Mouse (Mus musculus) hindbrain, embryonic 16.5 days (tissue): ENCODE measurements around the gene Dnajc8. TPM values are rescaled to one million over a fixed set of nuclear protein-coding genes. Genes with fewer than 3 reads are reported as not detected.

Experiments used
- ATAC-seq: fragments of 200-750 bp; cut with Nextera tagmentation; 2 replicates; pipeline ENCODE4 v1.8.0; 2017; ENCODE audit warnings: moderate TSS enrichment, moderate library complexity
- H3K27ac ChIP-seq: fragments of 300-500 bp; sonication (generic); 2 replicates; pipeline ENCODE4 v1.5.1; 2014; ENCODE audit warnings: low read depth, mild to moderate bottlenecking, control low read depth, low read length, moderate library complexity
- H3K27me3 ChIP-seq: fragments of 300-500 bp; sonication (generic); replicated peaks from 2 replicates; pipeline ENCODE4 v1.6.1; 2014; ENCODE audit warnings: low read length; ENCODE audit not compliant: control insufficient read depth, insufficient read depth
- H3K36me3 ChIP-seq: fragments of 300-500 bp; sonication (generic); 2 replicates; pipeline ENCODE4 v1.6.1; 2014; ENCODE audit warnings: mild to moderate bottlenecking, low read length, moderate library complexity, mixed read lengths; ENCODE audit not compliant: control insufficient read depth, insufficient read depth
- H3K4me1 ChIP-seq: fragments of 300-500 bp; sonication (generic); 2 replicates; pipeline ENCODE4 v1.6.1; 2014; ENCODE audit warnings: low read depth, low read length; ENCODE audit not compliant: control insufficient read depth, insufficient read depth
- H3K4me2 ChIP-seq: fragments of 300-500 bp; sonication (generic); 2 replicates; pipeline ENCODE4 v1.6.1; 2014; ENCODE audit warnings: mild to moderate bottlenecking, low read length, control low read depth, moderate library complexity
- H3K4me3 ChIP-seq: fragments of 300-500 bp; sonication (generic); 2 replicates; pipeline ENCODE4 v1.5.1; 2014; ENCODE audit warnings: mild to moderate bottlenecking, low read length, control low read depth, moderate library complexity
- H3K9ac ChIP-seq: fragments of 300-500 bp; sonication (generic); 2 replicates; pipeline ENCODE4 v1.6.1; 2014; ENCODE audit warnings: low read depth, mild to moderate bottlenecking, control low read depth, low read length, moderate library complexity
- H3K9me3 ChIP-seq: fragments of 300-500 bp; sonication (generic); 2 replicates; pipeline ENCODE4 v1.6.1; 2014; ENCODE audit warnings: mild to moderate bottlenecking, low read length, moderate library complexity; ENCODE audit not compliant: control insufficient read depth
- WGBS: fragments of 180-500 bp; shearing (Covaris S2); extraction: QIAGEN DNeasy Blood & Tissue Kit; methylation state at CpG from one replicate; pipeline ENCODE4 v1.1.7; 2014; 5-methylcytosine and 5-hydroxymethylcytosine counted together
- polyA plus RNA-seq: library from polyadenylated mRNA; unstranded; fragments of >200 nt; fragmentation: Nextera tagmentation; extraction: Ambion mirVana; gene quantifications from 2 replicates; pipeline ENCODE4 v1.2.1, GENCODE M21; 2015

The Dnajc8 gene
- polyA plus RNA-seq, 1 experiment from 2014 or later: 130 TPM

GRCm38 (mm10) chr4:132501639-132502038 lies 33.7 kb upstream of the Dnajc8 start:
- Histone ChIP-seq H3K27me3 (no peaks in the 10 kb centered on the region), H3K4me3 (no peak overlapping the region), H3K4me1 (no peaks in the 10 kb centered on the region), H3K36me3 (peaks cover 3% of the 10 kb centered on the region; the same call in 1 of the 2 replicates), H3K9me3 (no peaks in the 10 kb centered on the region), H3K9ac (no peak overlapping the region), H3K27ac (no peak overlapping the region), H3K4me2 (no peak overlapping the region)
- WGBS: 97% methylated on average over 6 of the region's 6 CpGs
- ATAC-seq: no peak

GRCm38 (mm10) chr4:132503344-132503743 lies 32.0 kb upstream of the Dnajc8 start:
- Histone ChIP-seq H3K4me2 (no peak overlapping the region), H3K9ac (no peak overlapping the region), H3K9me3 (no peaks in the 10 kb centered on the region), H3K27ac (no peak overlapping the region), H3K4me3 (no peak overlapping the region), H3K36me3 (peaks cover 3% of the 10 kb centered on the region; the same call in 1 of the 2 replicates), H3K27me3 (no peaks in the 10 kb centered on the region), H3K4me1 (no peaks in the 10 kb centered on the region; the same call in 1 of the 2 replicates)
- 85% methylated on average over 11 of the region's 11 CpGs for WGBS
- ATAC-seq: no peak

DNA sequence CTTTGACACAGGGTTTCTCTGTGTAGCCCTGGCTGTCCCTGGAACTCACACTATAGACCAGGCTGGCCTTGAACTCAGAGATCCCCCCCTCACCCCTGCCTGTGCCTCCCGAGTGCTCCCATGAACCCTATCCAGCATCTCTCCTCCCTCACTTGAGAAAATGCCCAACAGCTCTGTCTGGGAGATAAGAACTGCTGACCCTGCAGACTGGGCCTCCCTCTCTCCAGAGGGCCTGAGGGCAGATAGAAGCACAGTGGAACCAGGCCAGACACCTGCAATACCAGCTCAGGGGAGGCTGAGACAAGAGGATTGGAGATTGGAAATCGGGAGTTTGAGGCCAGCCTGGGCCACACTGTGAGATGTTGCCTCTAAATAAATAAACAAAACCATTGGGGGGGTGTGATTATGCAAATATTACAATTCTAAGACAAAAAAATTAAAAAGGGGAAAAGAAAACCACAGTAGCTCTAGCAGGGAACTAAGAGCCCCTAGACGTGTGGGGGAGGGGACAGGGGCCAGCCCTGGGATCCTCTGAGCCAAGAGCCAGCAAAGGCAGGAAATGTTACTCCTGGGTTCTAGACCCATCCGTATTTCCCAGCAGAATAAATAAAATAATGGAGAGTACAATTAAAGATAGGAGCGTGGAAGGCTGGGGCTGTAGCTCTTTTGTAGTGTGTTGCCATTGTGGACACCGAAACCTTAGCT lies 30.2 kb upstream of the Dnajc8 start:
- H3K4me3 ChIP-seq: no peak overlapping the region
- no peak overlapping the region for H3K9ac ChIP-seq
- H3K4me1 ChIP-seq: peaks cover 6% of the 10 kb centered on the region
- no peak for ATAC-seq
- H3K27me3 ChIP-seq: no peaks in the 10 kb centered on the region
- H3K36me3 ChIP-seq: no peaks in the 10 kb centered on the region
- no peak overlapping the region for H3K27ac ChIP-seq
- no peak overlapping the region for H3K4me2 ChIP-seq
- 66% methylated on average over 6 of the region's 6 CpGs for WGBS
- H3K9me3 ChIP-seq: no peaks in the 10 kb centered on the region

DNA sequence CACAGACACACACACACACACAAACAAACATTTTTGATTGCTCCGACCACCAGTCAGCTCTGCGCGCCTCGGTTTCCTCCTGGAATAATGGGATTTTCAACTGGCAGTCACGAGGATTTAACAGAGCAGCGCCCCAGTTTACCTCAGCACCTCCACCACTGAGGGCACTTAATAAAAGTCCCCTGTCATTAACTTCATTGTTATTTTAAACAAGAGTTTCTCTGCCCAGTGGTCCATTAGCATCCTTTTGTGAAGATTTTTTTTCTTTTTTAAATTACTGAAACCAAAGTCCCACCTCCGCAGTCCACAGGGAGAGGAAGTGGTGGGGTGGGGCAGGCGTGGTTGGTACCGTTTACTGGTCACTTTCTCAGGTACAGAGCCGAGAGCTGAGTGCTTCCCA lies 29.6 kb upstream of the Dnajc8 start:
- no peak for ATAC-seq
- Histone ChIP-seq H3K27me3 (no peaks in the 10 kb centered on the region), H3K4me3 (no peak overlapping the region), H3K36me3 (no peaks in the 10 kb centered on the region), H3K9me3 (no peaks in the 10 kb centered on the region), H3K4me1 (peaks cover 6% of the 10 kb centered on the region), H3K27ac (no peak overlapping the region), H3K9ac (no peak overlapping the region), H3K4me2 (no peak overlapping the region)
- 27% methylated on average over 10 of the region's 10 CpGs for WGBS

- Histone ChIP-seq H3K27ac (no peak overlapping the region), H3K36me3 (no peaks in the 10 kb centered on the region), H3K4me1 (peaks cover 6% of the 10 kb centered on the region), H3K4me3 (no peak overlapping the region), H3K9me3 (no peaks in the 10 kb centered on the region), H3K4me2 (no peak overlapping the region), H3K27me3 (peaks cover 2% of the 10 kb centered on the region; the same call in 1 of the 2 replicates), H3K9ac (no peak overlapping the region)
- WGBS: 76% methylated on average over 6 of the region's 6 CpGs
- ATAC-seq: no peak
Measured at GRCm38 (mm10) chr4:132506250-132506649, 29.1 kb upstream of the Dnajc8 start.

GRCm38 (mm10) chr4:132507210-132507609 lies 28.1 kb upstream of the Dnajc8 start:
- H3K27ac ChIP-seq: no peak overlapping the region
- ATAC-seq: no peak
- no peak overlapping the region for H3K9ac ChIP-seq
- WGBS: 43% methylated on average over 2 of the region's 2 CpGs
- H3K4me3 ChIP-seq: no peak overlapping the region
- no peaks in the 10 kb centered on the region for H3K9me3 ChIP-seq
- H3K4me2 ChIP-seq: no peak overlapping the region
- H3K36me3 ChIP-seq: no peaks in the 10 kb centered on the region
- peaks cover 3% of the 10 kb centered on the region; the same call in 1 of the 2 replicates for H3K27me3 ChIP-seq
- peaks cover 6% of the 10 kb centered on the region for H3K4me1 ChIP-seq

DNA sequence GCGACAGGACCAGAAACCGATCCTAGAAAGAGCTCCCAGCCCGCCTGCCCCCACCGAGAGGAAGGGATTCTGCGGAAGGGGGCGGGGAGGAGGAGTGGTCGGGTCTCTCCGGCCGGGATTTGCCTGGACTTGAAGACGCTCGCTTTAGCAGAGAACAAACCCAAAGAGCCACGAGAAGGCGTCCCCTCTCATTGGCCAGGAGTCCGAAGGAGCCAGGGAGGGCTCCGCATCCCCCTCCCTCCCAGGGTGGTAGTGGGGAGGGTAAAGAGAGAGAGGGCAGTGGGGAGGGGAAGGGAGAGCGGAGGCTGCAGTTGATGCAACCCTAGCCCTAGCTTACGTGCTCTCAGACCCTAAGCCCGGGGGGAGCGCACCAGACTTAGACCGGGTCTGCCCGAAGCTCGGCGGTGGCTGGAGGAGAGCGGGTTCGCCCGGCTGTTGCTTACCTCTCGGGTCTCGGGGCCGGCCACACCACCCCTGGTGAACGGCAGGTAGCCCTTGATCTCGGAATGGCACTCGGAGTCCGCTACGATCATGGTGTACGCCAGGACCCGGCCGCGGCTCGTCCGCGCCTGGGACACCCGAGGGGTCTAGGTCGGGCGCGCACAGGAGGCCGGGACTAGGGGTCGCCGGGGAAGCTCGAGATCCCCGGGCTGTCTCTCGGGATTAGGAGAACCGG lies 25.6 kb upstream of the Dnajc8 start:
- Histone ChIP-seq H3K4me2 (peak overlapping the region; percentile 81), H3K27ac (peak overlapping the region; percentile 77), H3K9me3 (no peaks in the 10 kb centered on the region), H3K4me1 (peaks cover 10% of the 10 kb centered on the region), H3K27me3 (peaks cover 3% of the 10 kb centered on the region; the same call in 1 of the 2 replicates), H3K4me3 (peak overlapping the region; percentile 71), H3K36me3 (no peaks in the 10 kb centered on the region), H3K9ac (peak overlapping the region; percentile 79)
- WGBS: under 1% methylated on average over 50 of the region's 52 CpGs
- ATAC-seq: peak; percentile 81

- Histone ChIP-seq H3K27me3 (peaks cover 3% of the 10 kb centered on the region; the same call in 1 of the 2 replicates), H3K4me1 (peaks cover 10% of the 10 kb centered on the region), H3K9me3 (no peaks in the 10 kb centered on the region), H3K36me3 (no peaks in the 10 kb centered on the region), H3K9ac (peak within 1 kb of the TSS; percentile 79), H3K27ac (peak within 1 kb of the TSS; percentile 77), H3K4me3 (peak within 1 kb of the TSS; percentile 71), H3K4me2 (peak within 1 kb of the TSS; percentile 81)
- WGBS: under 1% methylated on average over 32 of the region's 32 CpGs
- peak; percentile 95 for ATAC-seq
Measured at GRCm38 (mm10) chr4:132510352-132510798, 25.0 kb upstream of the Dnajc8 start, which contains the start of gene Sesn2. Gene Sesn2, minus strand, starts transcription at chr4:132510501.

DNA sequence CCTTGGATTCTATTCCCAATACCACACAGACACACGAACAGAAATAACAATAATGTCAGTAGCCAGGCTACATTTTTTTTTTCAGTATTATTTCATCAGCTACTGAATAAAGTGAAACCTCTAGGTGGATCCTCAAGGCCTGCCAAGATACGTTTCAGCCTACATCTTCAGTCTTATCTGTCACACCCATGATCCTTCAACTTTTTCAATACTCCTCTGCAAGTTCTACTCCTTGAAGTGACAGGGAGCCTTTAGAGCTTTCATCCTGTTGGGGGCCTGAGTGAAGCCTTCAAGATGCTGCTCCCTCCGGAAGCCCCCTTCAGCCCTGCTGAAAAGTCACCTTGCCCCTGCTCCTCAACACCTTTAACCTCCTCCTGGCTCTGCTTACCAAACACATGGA lies 23.3 kb upstream of the Dnajc8 start:
- Histone ChIP-seq H3K9me3 (no peaks in the 10 kb centered on the region), H3K36me3 (no peaks in the 10 kb centered on the region), H3K27me3 (peaks cover 3% of the 10 kb centered on the region; the same call in 1 of the 2 replicates), H3K27ac (no peak overlapping the region), H3K4me1 (peaks cover 14% of the 10 kb centered on the region), H3K4me2 (no peak overlapping the region), H3K4me3 (no peak overlapping the region), H3K9ac (no peak overlapping the region)
- WGBS: 88% methylated on average over 3 of the region's 3 CpGs
- ATAC-seq: no peak
